In the genomic region with DNA sequence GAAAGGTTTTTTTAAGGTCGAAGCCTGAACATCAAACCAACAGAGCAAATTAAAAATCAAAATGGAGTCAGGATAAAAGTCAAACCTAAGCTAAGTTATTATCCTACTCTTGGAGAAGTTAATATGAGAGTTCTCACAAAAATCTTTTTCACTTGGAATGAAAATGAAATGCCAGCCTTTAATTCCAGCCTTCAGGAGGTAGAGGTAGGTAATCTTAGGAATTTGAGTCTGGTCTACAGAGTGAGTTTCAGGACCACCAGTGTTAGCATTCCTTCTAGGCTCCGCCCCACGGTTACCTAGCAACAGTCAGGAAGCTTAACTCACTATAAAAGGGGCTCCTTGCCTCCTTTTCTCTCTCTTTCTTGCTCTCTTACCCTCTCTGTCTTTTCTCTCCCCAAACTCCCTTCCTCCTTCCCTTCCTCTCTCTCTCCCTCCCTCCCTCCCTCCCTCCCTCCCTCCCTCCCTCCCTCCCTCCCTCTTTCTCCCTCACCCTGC, we compare ENCODE assay signal across 18 mouse cellular contexts. TPM values are rescaled to one million over a fixed set of nuclear protein-coding genes. Genes with fewer than 3 reads are reported as not detected.
DNase-seq lines count a peak whose midpoint lies in the region; ATAC-seq lines count a peak whose summit lies in the region.
"Had no signal": no experiment of that assay in that cellular context is flagged by ENCODE, and none has a peak within 500 bp of the region (broad histone marks: within the 10 kb centered on the region; RNA-seq: fewer than 3 reads in every experiment).

No protein-coding gene starts in this region.

- no peak overlapping the region for H3K9ac ChIP-seq in hindbrain, embryonic 11.5 days (ENCODE audit: low read depth, low read length)
- H3K9ac ChIP-seq in hindbrain, embryonic 13.5 days = no peak overlapping the region
- H3K9ac ChIP-seq in embryonic facial prominence, embryonic 14.5 days (ENCODE audit: low read depth, low read length) = no peak overlapping the region
- H3K9ac ChIP-seq: heart, embryonic 15.5 days had no signal

- 28% methylated on average over 3 of the region's 3 CpGs for WGBS in hindbrain, embryonic 11.5 days
- WGBS in hindbrain, embryonic 13.5 days = 21% methylated on average over 3 of the region's 3 CpGs
- WGBS in embryonic facial prominence, embryonic 14.5 days = 26% methylated on average over 3 of the region's 3 CpGs

- DNase-seq in hindbrain, embryonic 11.5 days (ENCODE audit: low spot score) = peak; percentile 70
- peak; percentile 20 for DNase-seq in right cerebral cortex, postnatal 4 days
- DNase-seq in right cerebral cortex, adult 18-20 months = no peak
- DNase-seq in embryonic facial prominence, embryonic 14.5 days (ENCODE audit: low spot score) = peak; percentile 42
- DNase-seq in retina, postnatal 1 day = peak; percentile 49
- no peak for DNase-seq in gastrocnemius, postnatal 14 days
- no peak for DNase-seq in kidney, postnatal 36 days
- DNase-seq: adrenal gland, postnatal 14 days; cerebellum, adult 8-10 months; gastrocnemius, postnatal 36 days; kidney, adult 18-20 months; left cerebral cortex, postnatal 4 days had no signal

- peaks cover 2% of the 10 kb centered on the region for H3K4me1 ChIP-seq in hindbrain, embryonic 11.5 days (replicated peaks; ENCODE audit: control insufficient read depth, insufficient read depth, low read length)
- peaks cover 11% of the 10 kb centered on the region for H3K4me1 ChIP-seq in hindbrain, embryonic 13.5 days (replicated peaks)
- H3K4me1 ChIP-seq in embryonic facial prominence, embryonic 14.5 days (ENCODE audit: control insufficient read depth, insufficient read depth, low read length) = no peaks in the 10 kb centered on the region

- H3K4me2 ChIP-seq in hindbrain, embryonic 11.5 days (replicated peaks; ENCODE audit: low read depth, low read length) = no peak overlapping the region
- H3K4me2 ChIP-seq in hindbrain, embryonic 13.5 days = no peak overlapping the region
- no peak overlapping the region for H3K4me2 ChIP-seq in embryonic facial prominence, embryonic 14.5 days (ENCODE audit: low read depth, low read length)
- H3K4me2 ChIP-seq: heart, embryonic 15.5 days had no signal

- ATAC-seq in hindbrain, embryonic 11.5 days (ENCODE audit: low FRiP score) = no peak
- no peak for ATAC-seq in hindbrain, embryonic 13.5 days (ENCODE audit: low FRiP score)
- no peak for ATAC-seq in embryonic facial prominence, embryonic 14.5 days (ENCODE audit: low read depth)
- ATAC-seq: Patski had no signal

- H3K36me3 ChIP-seq in hindbrain, embryonic 11.5 days (ENCODE audit: control insufficient read depth, insufficient read depth, low read length) = no peaks in the 10 kb centered on the region
- no peaks in the 10 kb centered on the region for H3K36me3 ChIP-seq in hindbrain, embryonic 13.5 days
- no peaks in the 10 kb centered on the region for H3K36me3 ChIP-seq in embryonic facial prominence, embryonic 14.5 days (ENCODE audit: control insufficient read depth, insufficient read depth, low read length)
- H3K36me3 ChIP-seq: heart, embryonic 15.5 days had no signal

- H3K27ac ChIP-seq in hindbrain, embryonic 11.5 days (ENCODE audit: low read depth, low read length) = no peak overlapping the region
- H3K27ac ChIP-seq in hindbrain, embryonic 13.5 days = no peak overlapping the region
- no peak overlapping the region for H3K27ac ChIP-seq in embryonic facial prominence, embryonic 14.5 days (replicated peaks; ENCODE audit: low read depth, low read length)
- H3K27ac ChIP-seq: heart, embryonic 15.5 days had no signal

- intact Hi-C loops in gastrocnemius, postnatal 14 days (cut with DNase I; ENCODE audit: low total_unique reads) = no loop called here

- H3K27me3 ChIP-seq in hindbrain, embryonic 11.5 days (ENCODE audit: control insufficient read depth, insufficient read depth, low read length) = no peaks in the 10 kb centered on the region
- no peaks in the 10 kb centered on the region for H3K27me3 ChIP-seq in hindbrain, embryonic 13.5 days
- H3K27me3 ChIP-seq in embryonic facial prominence, embryonic 14.5 days (replicated peaks; ENCODE audit: control insufficient read depth, insufficient read depth, low read length) = no peaks in the 10 kb centered on the region
- H3K27me3 ChIP-seq: heart, embryonic 15.5 days had no signal

- H3K9me3 ChIP-seq in hindbrain, embryonic 11.5 days (ENCODE audit: control insufficient read depth, low read length) = no peaks in the 10 kb centered on the region
- no peaks in the 10 kb centered on the region for H3K9me3 ChIP-seq in hindbrain, embryonic 13.5 days
- no peaks in the 10 kb centered on the region for H3K9me3 ChIP-seq in embryonic facial prominence, embryonic 14.5 days (ENCODE audit: control insufficient read depth, low read length)
- H3K9me3 ChIP-seq: heart, embryonic 15.5 days had no signal

- H3K4me3 ChIP-seq in hindbrain, embryonic 11.5 days (ENCODE audit: low read depth, low read length) = no peak overlapping the region
- H3K4me3 ChIP-seq in hindbrain, embryonic 13.5 days = no peak overlapping the region
- H3K4me3 ChIP-seq in embryonic facial prominence, embryonic 14.5 days (ENCODE audit: low read depth, low read length) = no peak overlapping the region
- H3K4me3 ChIP-seq: heart, embryonic 15.5 days had no signal

RNA-seq across cellular contexts. Expression of a gene that starts 42.7 kb away (rescaled TPM):
- polyA plus RNA-seq in hindbrain, embryonic 11.5 days (2014; fragmentation: Nextera tagmentation; extraction: Ambion mirVana) = not detected in 2 replicates
- polyA plus RNA-seq in hindbrain, embryonic 13.5 days (2015; fragmentation: Nextera tagmentation; extraction: Ambion mirVana) = 0.35 TPM in 1 of 2 replicates, not detected in the other
- not detected in 2 replicates for polyA plus RNA-seq in embryonic facial prominence, embryonic 14.5 days (2014; fragmentation: Nextera tagmentation; extraction: Ambion mirVana)
- not detected for total RNA-seq in gastrocnemius, postnatal 14 days (2021)
- total RNA-seq: adrenal gland, postnatal 14 days; gastrocnemius, postnatal 36 days; left cerebral cortex, postnatal 4 days; megakaryocyte progenitor cell, adult 5-6 weeks had no signal
- polyA plus RNA-seq: heart, embryonic 15.5 days; neural tube, embryonic 14.5 days; Patski had no signal

RNA-seq across cellular contexts. Expression of a gene that starts 51.1 kb away (rescaled TPM):
- 0.25 and 0.29 TPM in 2 replicates for polyA plus RNA-seq in hindbrain, embryonic 11.5 days (2014; fragmentation: Nextera tagmentation; extraction: Ambion mirVana)
- polyA plus RNA-seq in hindbrain, embryonic 13.5 days (2015; fragmentation: Nextera tagmentation; extraction: Ambion mirVana) = 0.13 and 0.26 TPM in 2 replicates
- 0.29 TPM in 2 replicates for polyA plus RNA-seq in embryonic facial prominence, embryonic 14.5 days (2014; fragmentation: Nextera tagmentation; extraction: Ambion mirVana)
- not detected for total RNA-seq in gastrocnemius, postnatal 14 days (2021)
- total RNA-seq: adrenal gland, postnatal 14 days; gastrocnemius, postnatal 36 days; layer of hippocampus, adult 8-10 months; left cerebral cortex, postnatal 4 days had no signal

Comparison
In these comparisons a context has a peak if more than half of its experiments do, and no peak if none do; other contexts are left out.
1. DNase-seq: peak in hindbrain, embryonic 11.5 days (single experiment), right cerebral cortex, postnatal 4 days (single experiment), embryonic facial prominence, embryonic 14.5 days (single experiment) and retina, postnatal 1 day (single experiment); none in right cerebral cortex, adult 18-20 months (single experiment), gastrocnemius, postnatal 14 days (single experiment) and kidney, postnatal 36 days (0 of 2).